Mouse (Mus musculus): ENCODE data around the gene Gm45713. TPM values are rescaled to one million over a fixed set of nuclear protein-coding genes. Genes with fewer than 3 reads are reported as not detected.
"Not testable (repeated sequence)": the region's sequence is repeated elsewhere in the genome, so short reads cannot be mapped to it uniquely, and the experiment has no call there.

Gene Gm45713
- polyA plus RNA-seq, 1 experiment from 2014 or later = not detected

GRCm38 (mm10) chr7:45129318-45129717 lies 6.7 kb downstream of the Gm45713 start:
- no peaks in the 10 kb centered on the region for H3K27me3 ChIP-seq (replicated peaks; ENCODE audit: control insufficient read depth, insufficient read depth, low read length)
- H3K4me3 ChIP-seq (replicated peaks; ENCODE audit: low read length) = peak overlapping the region; percentile 63
- ATAC-seq = no peak
- H3K9ac ChIP-seq (replicated peaks; ENCODE audit: low read depth, low read length) = peak overlapping the region; percentile 88
- peak overlapping the region; percentile 80 for H3K4me2 ChIP-seq (ENCODE audit: low read length)
- peak overlapping the region; percentile 96 for H3K27ac ChIP-seq (ENCODE audit: low read length)
- H3K9me3 ChIP-seq (ENCODE audit: control insufficient read depth, low read length) = no peaks in the 10 kb centered on the region
- H3K4me1 ChIP-seq (replicated peaks; ENCODE audit: control insufficient read depth, insufficient read depth, low read length) = peaks cover 31% of the 10 kb centered on the region
- H3K36me3 ChIP-seq (ENCODE audit: control insufficient read depth, insufficient read depth) = peaks cover 15% of the 10 kb centered on the region
- 1% methylated on average over 17 of the region's 17 CpGs for WGBS

GRCm38 (mm10) chr7:45128624-45129246 lies 7.3 kb downstream of the Gm45713 start, which contains the start of gene Rpl13a:
Rpl13a (minus strand) TSS chr7:45128761.
- peak; percentile 93 for ATAC-seq
- Histone ChIP-seq H3K4me1 (replicated peaks; ENCODE audit: control insufficient read depth, insufficient read depth, low read length) (peaks cover 31% of the 10 kb centered on the region), H3K4me2 (ENCODE audit: low read length) (peak within 1 kb of the TSS; percentile 83), H3K4me3 (replicated peaks; ENCODE audit: low read length) (peak within 1 kb of the TSS; percentile 87), H3K27me3 (replicated peaks; ENCODE audit: control insufficient read depth, insufficient read depth, low read length) (no peaks in the 10 kb centered on the region), H3K9me3 (ENCODE audit: control insufficient read depth, low read length) (no peaks in the 10 kb centered on the region), H3K27ac (ENCODE audit: low read length) (peak within 1 kb of the TSS; percentile 96), H3K36me3 (ENCODE audit: control insufficient read depth, insufficient read depth) (peaks cover 15% of the 10 kb centered on the region), H3K9ac (replicated peaks; ENCODE audit: low read depth, low read length) (peak within 1 kb of the TSS; percentile 100)
- under 1% methylated on average over 48 of the region's 48 CpGs for WGBS

GRCm38 (mm10) chr7:45127700-45128224 lies 8.3 kb downstream of the Gm45713 start:
- Histone ChIP-seq H3K4me2 (ENCODE audit: low read length) (peak overlapping the region; percentile 83), H3K4me1 (replicated peaks; ENCODE audit: control insufficient read depth, insufficient read depth, low read length) (peaks cover 38% of the 10 kb centered on the region), H3K27ac (ENCODE audit: low read length) (peak overlapping the region; percentile 86), H3K9me3 (ENCODE audit: control insufficient read depth, low read length) (no peaks in the 10 kb centered on the region), H3K36me3 (ENCODE audit: control insufficient read depth, insufficient read depth) (peaks cover 15% of the 10 kb centered on the region), H3K27me3 (replicated peaks; ENCODE audit: control insufficient read depth, insufficient read depth, low read length) (no peaks in the 10 kb centered on the region), H3K9ac (replicated peaks; ENCODE audit: low read depth, low read length) (peak overlapping the region; percentile 100), H3K4me3 (replicated peaks; ENCODE audit: low read length) (peak overlapping the region; percentile 87)
- under 1% methylated on average over 6 of the region's 6 CpGs for WGBS
- ATAC-seq = no peak

DNA sequence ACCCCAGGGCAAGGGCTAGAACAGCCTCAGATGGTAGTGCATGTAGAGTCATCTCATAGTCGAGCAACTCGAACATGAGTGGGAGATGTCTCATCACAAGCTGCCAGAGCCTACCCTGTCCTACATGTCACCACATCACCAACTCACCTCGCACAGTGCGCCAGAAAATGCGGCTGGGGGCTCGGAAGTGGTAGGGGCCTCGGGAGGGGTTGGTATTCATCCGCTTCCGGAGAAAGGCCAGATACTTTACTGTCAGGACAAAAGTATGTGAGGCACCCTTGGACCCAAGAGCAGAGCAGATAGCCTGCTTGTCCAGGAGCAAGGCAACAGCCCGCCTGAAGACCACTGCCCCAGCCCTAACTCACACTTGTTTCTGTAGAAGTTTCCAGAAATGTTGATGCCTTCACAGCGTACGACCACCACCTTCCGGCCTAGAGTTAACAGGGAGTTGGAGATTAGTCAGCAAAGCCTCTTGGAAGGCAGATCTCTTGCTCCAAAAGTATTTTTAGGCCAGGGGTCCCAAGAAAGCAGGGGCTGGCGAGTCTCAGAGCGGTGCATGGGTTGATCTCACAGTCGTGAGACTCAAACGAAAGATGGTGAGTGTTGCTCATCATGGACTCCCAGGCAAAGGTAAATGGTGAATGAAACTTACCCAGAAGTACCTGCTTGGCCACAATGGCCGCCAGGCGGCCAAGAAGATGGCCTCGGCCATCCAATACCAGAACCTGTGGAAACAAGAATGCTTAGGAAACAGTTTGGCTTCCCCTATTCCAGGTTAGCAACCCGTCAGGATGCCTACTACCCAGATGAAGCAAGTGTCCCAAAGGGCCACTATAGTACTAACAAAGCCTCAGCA lies 9.0 kb downstream of the Gm45713 start:
- Histone ChIP-seq H3K27ac (ENCODE audit: low read length) (peak overlapping the region; percentile 35), H3K27me3 (replicated peaks; ENCODE audit: control insufficient read depth, insufficient read depth, low read length) (no peaks in the 10 kb centered on the region), H3K4me1 (replicated peaks; ENCODE audit: control insufficient read depth, insufficient read depth, low read length) (peaks cover 44% of the 10 kb centered on the region), H3K4me3 (replicated peaks; ENCODE audit: low read length) (peak overlapping the region; percentile 87), H3K9ac (replicated peaks; ENCODE audit: low read depth, low read length) (peak overlapping the region; percentile 100), H3K4me2 (ENCODE audit: low read length) (peak overlapping the region; percentile 83), H3K9me3 (ENCODE audit: control insufficient read depth, low read length) (no peaks in the 10 kb centered on the region), H3K36me3 (ENCODE audit: control insufficient read depth, insufficient read depth) (peaks cover 16% of the 10 kb centered on the region)
- 43% methylated on average over 21 of the region's 21 CpGs for WGBS
- ATAC-seq = no peak

- H3K4me1 ChIP-seq (replicated peaks; ENCODE audit: control insufficient read depth, insufficient read depth, low read length) = peaks cover 48% of the 10 kb centered on the region
- H3K4me2 ChIP-seq (ENCODE audit: low read length) = peak overlapping the region; percentile 83; the same call in 1 of the 2 replicates
- H3K27me3 ChIP-seq (replicated peaks; ENCODE audit: control insufficient read depth, insufficient read depth, low read length) = no peaks in the 10 kb centered on the region
- H3K9ac ChIP-seq (replicated peaks; ENCODE audit: low read depth, low read length) = peak overlapping the region; percentile 100
- no peaks in the 10 kb centered on the region for H3K9me3 ChIP-seq (ENCODE audit: control insufficient read depth, low read length)
- no peak for ATAC-seq
- H3K27ac ChIP-seq (ENCODE audit: low read length) = 0 out of 2 replicates have a peak overlapping the region, but pooled peaks have one; percentile 1
- H3K36me3 ChIP-seq (ENCODE audit: control insufficient read depth, insufficient read depth) = peaks cover 24% of the 10 kb centered on the region
- 76% methylated on average over 17 of the region's 17 CpGs for WGBS
- H3K4me3 ChIP-seq (replicated peaks; ENCODE audit: low read length) = peak overlapping the region; percentile 87; the same call in 1 of the 2 replicates
Observed at GRCm38 (mm10) chr7:45126147-45126843, 9.7 kb downstream of the Gm45713 start.

GRCm38 (mm10) chr7:45125649-45126048 lies 10.4 kb downstream of the Gm45713 start:
- ATAC-seq; H3K4me2 ChIP-seq (ENCODE audit: low read length); H3K9me3 ChIP-seq (ENCODE audit: control insufficient read depth, low read length); H3K27ac ChIP-seq (ENCODE audit: low read length); H3K4me3 ChIP-seq (replicated peaks; ENCODE audit: low read length); H3K27me3 ChIP-seq (replicated peaks; ENCODE audit: control insufficient read depth, insufficient read depth, low read length); H3K9ac ChIP-seq (replicated peaks; ENCODE audit: low read depth, low read length): not testable (repeated sequence)
- Histone ChIP-seq H3K36me3 (ENCODE audit: control insufficient read depth, insufficient read depth) (peaks cover 31% of the 10 kb centered on the region), H3K4me1 (replicated peaks; ENCODE audit: control insufficient read depth, insufficient read depth, low read length) (peaks cover 48% of the 10 kb centered on the region)
- 56% methylated on average over 5 of the region's 5 CpGs for WGBS

DNA sequence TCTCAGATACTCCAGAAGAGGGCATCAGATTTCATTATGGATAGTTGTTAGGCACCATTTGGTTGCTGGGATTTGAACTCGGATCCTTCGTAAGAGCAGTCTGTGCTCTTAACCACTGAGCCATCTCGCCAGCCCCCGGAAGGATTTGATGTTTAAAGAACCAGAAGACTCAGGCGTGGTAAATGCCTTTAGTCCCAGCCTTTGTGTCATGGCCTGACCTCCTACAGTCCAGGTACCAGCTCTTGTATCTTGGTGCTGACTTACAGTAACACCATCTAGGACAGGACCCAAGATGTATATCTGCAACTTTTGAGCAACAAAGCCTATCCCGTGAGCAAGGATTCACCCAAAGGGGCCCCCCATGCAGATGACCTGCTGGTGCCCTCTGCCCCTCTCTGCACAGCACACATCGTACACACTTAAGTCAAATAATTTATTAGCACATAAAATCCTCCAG lies 10.9 kb downstream of the Gm45713 start:
- Histone ChIP-seq H3K4me1 (replicated peaks; ENCODE audit: control insufficient read depth, insufficient read depth, low read length) (peaks cover 48% of the 10 kb centered on the region), H3K9me3 (ENCODE audit: control insufficient read depth, low read length) (no peaks in the 10 kb centered on the region), H3K9ac (replicated peaks; ENCODE audit: low read depth, low read length) (no peak overlapping the region), H3K27me3 (replicated peaks; ENCODE audit: control insufficient read depth, insufficient read depth, low read length) (no peaks in the 10 kb centered on the region), H3K4me2 (ENCODE audit: low read length) (peak overlapping the region; percentile 63; the same call in 1 of the 2 replicates), H3K36me3 (ENCODE audit: control insufficient read depth, insufficient read depth) (peaks cover 33% of the 10 kb centered on the region), H3K27ac (ENCODE audit: low read length) (peak overlapping the region; percentile 89), H3K4me3 (replicated peaks; ENCODE audit: low read length) (no peak overlapping the region)
- no peak for ATAC-seq
- whole genome bisulfite sequencing = 20% methylated on average over 7 of the region's 7 CpGs

DNA sequence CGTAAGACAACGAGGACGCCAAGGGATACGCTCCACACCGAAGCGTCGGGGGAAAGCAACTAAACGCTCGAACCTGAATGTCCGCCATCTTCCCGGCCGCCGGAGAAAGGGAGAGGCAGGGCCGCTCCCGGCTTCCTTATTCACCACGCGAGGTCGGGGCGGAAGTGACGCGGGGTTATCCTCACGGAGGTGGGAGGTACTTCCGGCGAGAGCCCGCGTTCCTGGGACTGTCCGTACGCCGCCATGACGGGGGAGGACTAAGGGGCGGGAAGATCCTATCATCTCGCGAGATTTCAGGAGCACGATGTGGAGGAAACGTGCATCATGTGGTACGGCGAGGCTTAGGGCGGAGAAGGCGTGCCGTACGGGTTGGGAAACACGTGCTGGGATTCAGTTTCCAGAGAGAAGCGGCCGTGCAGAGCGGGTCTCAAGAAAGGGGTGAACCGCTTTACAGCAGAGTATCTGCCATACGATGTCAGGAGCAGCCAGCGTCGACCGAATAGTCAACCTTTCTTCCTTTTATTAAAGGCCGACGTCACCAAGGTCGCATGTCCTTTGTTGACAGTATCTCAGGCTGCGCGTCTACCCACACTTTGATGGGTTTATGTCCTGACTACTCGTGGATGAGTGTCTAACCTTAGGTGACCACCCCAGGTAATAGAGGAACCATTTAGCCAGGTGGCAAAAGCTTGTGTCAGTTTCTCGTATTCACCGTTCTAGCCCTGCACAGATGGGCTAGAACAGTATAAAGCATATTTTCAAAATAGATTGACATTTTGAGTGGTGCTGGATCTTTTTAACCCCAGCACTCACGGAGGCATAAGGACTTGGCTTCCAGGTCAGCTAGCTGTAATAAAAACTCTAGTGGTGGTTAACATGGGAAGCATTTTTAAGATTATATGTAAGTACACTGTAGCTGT lies 11.5 kb downstream of the Gm45713 start, which contains the start of gene Rps11:
TSS of gene Rps11 (minus strand) at position 216 of the 920 bp plus-strand sequence.
- WGBS = under 1% methylated on average over 59 of the region's 59 CpGs
- peak within 1 kb of the TSS; percentile 67 for H3K9ac ChIP-seq (replicated peaks; ENCODE audit: low read depth, low read length)
- H3K9me3 ChIP-seq (ENCODE audit: control insufficient read depth, low read length) = no peaks in the 10 kb centered on the region
- peaks cover 34% of the 10 kb centered on the region for H3K36me3 ChIP-seq (ENCODE audit: control insufficient read depth, insufficient read depth)
- H3K4me2 ChIP-seq (ENCODE audit: low read length) = peak within 1 kb of the TSS; percentile 63
- H3K27me3 ChIP-seq (replicated peaks; ENCODE audit: control insufficient read depth, insufficient read depth, low read length) = no peaks in the 10 kb centered on the region
- ATAC-seq = peak; percentile 81
- peak within 1 kb of the TSS; percentile 51 for H3K4me3 ChIP-seq (replicated peaks; ENCODE audit: low read length)
- peak within 1 kb of the TSS; percentile 89 for H3K27ac ChIP-seq (ENCODE audit: low read length)
- H3K4me1 ChIP-seq (replicated peaks; ENCODE audit: control insufficient read depth, insufficient read depth, low read length) = peaks cover 45% of the 10 kb centered on the region
